Mouse (Mus musculus): ENCODE results near the gene Chrna5.

DNA sequence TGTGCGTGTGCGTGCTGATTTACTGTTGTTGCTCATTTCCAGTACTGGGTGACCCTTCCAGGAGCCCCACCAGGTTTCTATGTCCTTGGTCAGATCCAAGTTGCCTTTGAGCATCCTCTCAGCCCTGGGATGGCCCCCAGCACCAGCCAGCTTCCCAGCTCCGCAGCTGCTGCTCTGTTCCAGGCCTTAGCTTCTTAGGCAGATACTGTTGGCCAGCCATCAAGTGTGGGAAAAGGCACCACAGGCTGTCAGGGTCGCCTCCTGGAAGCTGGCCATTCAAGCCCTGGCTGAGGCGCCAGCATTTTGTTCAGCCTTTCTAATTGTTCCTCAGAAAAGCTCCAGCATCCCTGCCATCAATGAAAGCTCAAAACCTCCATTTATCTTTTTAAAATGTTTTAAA is 59.3 kb downstream of the Chrna5 start:
- no peak for TF ChIP-seq CTCF (IDR thresholded peaks at IDR 0.05; ENCODE audit: low read depth)
- TF ChIP-seq EP300 (optimal IDR thresholded peaks at IDR 0.05), result no peak

Measured in stomach, postnatal 0 days (tissue).